Mouse (Mus musculus) gastrocnemius, adult 18-20 months (tissue): ENCODE data around the gene Ppp1r13b. TPM values are rescaled to one million over a fixed set of nuclear protein-coding genes. Genes with fewer than 3 reads are reported as not detected.

Source experiments
- DNase-seq: peaks from one replicate; pipeline ENCODE4 v3.0.0; 2021; ENCODE audit warnings: low spot score
- total RNA-seq, 2 experiments: library from RNA; stranded (reverse); gene quantifications; 2 replicates each; pipeline ENCODE4 v1.2.3; 2021

Ppp1r13b gene
- total RNA-seq, 2 experiments from 2014 or later: 7.3 to 9.1 TPM

DNA sequence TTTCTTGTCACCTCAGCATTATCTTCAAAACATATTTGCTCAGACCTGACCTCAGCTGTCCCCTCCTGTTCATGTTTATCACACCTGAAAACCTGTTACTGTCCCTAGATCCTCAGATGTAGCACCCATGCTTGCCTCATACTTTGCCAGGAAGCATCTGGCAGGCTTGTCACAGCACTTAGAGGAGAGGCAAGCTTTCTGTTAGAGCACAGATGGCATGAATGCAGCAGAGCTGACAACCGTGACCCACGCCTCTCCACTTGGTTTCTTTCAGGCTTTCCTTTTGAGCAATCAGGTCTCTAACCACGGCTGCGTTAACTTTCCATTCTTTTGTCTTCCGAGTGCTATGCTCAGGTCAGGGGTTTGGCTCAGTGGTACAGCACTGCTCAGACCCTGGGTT lies 78.5 kb downstream of the Ppp1r13b start:
- no peak for DNase-seq

DNA sequence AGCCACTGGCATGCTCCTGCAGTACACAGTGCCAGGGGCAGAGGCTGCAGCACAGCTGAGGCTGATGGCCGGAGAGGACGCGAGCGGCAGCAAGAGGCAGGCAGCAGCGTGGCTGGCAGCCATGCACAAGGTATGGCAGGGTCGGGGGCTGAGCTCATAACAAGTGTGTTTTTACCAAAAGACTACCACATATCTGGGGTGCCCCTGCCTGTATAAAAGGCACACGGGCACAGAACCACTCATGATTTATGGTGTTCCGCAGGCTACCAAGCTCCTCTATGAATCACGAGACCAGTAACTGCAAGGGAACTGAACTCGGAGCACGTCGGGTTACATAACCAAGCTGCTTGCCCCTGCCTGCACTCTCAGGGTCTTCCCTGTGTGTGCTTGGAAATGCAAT lies 80.4 kb downstream of the Ppp1r13b start:
- DNase-seq: no peak

DNA sequence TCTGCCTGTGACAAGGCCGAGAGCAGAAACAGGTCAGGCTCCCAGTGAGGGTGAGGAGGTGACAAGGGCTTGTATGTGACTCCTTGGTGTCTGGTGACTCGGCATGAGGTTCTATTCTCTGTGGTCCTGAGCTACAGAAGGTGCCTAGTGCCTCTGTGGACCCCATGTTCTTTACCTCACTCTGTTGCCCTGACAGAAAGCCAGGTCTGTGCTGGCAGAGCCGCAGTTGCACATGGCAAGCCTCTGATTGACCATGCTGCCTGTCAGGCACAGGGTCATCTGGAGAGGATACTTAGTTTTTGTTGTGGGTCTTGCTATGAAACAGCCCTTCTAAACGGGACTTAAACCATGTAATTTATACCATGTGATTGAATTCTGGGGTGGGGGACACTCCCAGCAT lies 86.0 kb downstream of the Ppp1r13b start:
- no peak for DNase-seq

DNA sequence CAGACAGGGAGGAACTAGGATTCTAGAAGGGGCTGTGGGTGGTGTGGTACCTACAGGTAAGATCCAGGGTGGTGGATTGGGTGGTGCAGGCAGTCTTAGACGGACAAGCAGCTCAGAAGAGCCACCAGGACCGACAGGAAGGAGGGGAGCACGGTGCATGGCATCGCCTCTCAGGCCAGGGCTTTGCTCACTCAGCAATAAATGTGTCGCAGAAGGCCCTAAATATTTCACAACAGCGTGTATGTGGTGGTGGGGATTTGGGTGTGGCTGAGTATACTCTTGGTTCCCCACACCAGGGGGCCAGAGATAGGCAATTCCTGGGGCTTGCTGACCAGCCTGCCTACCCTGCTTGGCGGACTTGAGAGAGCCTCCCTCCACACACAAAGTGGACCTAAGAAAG lies 87.2 kb downstream of the Ppp1r13b start:
- no peak for DNase-seq

DNA sequence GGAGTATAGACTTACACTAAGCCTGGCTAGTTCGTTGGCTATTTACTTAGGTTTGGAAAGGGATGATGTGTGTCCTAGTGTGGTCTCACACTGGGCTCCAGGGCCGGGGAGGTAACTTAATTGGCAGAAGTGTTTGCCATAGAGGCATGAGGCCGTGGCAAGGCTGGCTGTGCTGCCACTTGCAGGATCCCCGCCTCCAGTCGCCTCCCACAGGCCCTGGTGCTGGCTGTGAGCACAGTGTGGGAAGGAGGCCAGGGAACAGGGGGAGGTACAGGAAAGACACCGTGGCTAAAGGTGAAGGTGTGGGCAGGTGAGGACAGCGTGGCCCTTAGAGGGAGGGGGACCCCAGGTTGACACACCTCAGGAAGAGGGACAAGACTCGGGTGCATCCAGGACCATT lies 88.0 kb downstream of the Ppp1r13b start:
- no peak for DNase-seq

DNA sequence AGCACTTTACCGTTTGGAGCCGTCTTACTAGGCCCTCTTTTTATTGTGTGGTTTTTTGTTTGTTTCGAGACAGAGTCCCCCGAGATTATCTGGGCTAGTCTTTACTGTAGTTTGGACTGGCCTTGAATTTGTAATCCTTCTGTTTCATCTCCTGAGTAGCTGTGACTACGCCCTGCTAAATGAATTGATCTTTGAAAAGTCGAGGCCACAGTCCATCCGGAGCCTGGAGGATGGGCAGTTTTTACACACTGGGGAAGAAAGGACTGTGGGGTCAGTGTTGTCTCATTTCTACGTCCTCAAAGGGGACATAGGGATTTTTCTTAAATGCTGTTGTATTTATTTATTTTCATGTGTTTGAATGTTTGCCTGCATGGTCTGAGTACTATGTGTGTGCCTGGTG lies 89.9 kb downstream of the Ppp1r13b start:
- DNase-seq: no peak

DNA sequence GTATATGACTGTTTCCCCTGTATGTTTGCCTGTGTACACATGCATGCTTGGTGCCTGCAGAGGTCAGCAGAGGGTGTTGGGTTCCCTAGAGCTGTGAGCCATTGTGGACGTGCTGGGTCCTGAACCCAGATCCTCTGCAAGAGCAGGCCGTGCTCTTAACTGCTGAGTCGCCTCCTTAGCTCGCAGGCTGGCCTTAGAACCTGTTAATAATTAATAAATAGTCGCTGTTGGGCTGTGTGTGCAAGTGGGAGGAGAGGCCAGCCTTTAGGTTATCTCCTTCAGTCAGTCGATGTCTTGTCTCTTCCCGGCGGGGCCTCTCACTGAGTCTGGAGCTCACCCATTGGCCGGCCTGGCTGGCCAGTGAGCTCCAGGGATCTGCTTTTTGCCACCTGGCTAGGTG lies 90.9 kb downstream of the Ppp1r13b start:
- DNase-seq: no peak

DNA sequence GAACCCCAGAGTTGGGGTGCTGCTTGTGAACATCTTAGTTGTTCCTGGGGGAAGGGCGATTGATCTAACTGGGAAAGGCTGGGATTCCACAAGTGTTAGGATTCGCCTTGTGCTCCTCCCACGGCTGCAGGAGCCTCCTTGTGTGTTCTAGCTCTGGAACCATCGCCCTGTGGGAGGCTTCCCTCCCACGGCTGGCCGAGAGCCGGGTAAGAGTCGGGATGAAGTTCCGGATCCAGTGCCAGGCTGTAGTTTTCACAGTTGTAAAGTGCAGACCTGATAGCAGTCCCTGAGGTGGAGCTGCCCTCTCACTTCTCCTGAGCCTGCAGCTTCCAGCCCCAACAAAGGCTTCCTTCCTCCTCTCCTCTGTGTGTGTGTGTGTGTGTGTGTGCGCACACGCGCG lies 91.4 kb downstream of the Ppp1r13b start:
- no peak for DNase-seq

DNA sequence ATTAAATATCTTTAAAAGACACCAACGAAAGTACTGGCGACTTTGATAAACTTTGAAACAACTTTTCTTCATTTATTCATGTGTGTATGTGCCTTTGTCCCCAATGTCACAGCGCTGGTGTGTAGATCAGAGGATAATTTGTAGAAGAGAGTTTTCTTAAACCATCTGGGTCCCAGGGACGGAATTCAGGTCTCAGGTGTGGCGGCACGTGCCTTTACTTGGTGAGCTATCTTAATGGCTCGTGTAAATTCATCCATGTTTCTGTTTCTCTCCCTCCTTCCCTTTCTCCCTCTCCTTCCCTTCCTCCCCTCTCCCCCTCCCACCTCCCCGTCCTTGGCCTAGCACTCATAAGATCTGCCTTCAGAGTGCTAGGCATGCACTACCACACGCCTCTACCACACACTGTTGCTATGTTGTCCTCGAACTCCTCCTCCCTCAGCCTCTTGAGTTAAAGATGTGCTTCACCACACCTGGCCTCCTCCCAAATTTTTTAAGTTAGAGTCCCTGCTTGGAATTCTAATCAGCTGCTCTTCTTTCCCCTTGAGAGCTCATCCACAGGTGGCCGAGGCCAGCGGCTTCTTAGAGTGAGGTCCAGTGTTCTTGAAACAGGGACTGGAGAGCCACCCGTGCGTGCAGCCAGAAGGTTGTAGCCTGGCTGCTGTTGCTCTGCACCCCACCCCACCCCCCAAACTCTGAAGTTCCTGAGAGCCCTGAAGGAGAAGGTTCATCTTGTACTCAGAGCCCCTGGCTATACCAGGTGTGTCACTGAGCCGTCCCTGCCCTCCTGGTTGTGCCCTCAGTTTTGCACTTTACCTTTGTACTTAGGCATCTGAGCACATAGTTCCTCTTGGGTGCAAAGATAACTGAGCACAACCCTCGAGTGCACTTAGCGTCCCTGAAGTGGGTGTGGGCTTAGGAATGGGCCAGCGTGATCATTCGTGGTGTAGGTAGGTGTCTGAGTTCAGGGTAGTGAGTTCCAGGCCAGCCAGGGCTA lies 92.8 kb downstream of the Ppp1r13b start:
- no peak for DNase-seq

DNA sequence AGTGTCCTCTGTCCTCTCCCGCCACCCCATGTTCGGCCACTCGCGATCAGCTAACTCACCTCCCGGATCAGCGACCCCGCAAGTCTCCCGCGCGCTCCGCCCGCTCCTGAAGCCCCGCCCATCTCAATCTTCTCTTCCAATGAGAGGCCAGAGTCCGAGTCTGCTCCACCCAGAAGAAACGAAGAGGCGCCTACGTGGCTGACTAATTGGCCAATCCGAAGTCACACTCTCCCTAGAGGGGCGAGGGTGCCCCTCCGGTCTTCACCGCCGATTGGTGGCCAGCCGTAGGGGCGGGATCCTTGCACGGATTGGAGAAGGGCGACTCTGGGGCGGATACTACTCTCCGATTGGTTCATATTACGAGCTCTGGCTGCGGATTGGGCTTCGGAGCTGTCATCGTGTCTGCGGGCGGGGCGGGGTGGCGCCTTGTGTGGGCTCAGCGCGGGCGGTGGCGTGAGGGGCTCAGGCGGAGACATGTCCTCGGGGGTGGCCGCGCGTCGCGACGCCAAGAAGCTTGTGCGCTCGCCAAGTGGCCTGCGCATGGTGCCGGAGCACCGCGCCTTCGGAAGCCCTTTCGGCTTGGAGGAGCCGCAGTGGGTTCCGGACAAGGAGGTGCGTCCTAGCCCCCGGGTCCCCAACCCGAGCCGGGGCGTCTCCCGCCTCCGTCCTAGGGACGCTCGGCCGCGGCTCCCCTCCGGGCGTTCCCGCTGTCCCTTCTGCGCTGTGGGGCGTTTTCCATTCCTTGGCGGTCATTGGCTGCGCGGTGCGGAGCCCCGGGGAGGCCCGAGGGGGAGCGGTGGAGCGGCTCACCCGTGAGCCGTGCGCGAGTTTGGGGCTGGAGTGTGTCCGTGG lies 93.9 kb downstream of the Ppp1r13b start, which contains the start of the genes Xrcc3 and Zfyve21:
Xrcc3 (minus strand) TSS at position 108 of the 852 bp plus-strand sequence.
Zfyve21 (plus strand) TSS at position 405 of the 852 bp plus-strand sequence.
- DNase-seq: peak; percentile 99

DNA sequence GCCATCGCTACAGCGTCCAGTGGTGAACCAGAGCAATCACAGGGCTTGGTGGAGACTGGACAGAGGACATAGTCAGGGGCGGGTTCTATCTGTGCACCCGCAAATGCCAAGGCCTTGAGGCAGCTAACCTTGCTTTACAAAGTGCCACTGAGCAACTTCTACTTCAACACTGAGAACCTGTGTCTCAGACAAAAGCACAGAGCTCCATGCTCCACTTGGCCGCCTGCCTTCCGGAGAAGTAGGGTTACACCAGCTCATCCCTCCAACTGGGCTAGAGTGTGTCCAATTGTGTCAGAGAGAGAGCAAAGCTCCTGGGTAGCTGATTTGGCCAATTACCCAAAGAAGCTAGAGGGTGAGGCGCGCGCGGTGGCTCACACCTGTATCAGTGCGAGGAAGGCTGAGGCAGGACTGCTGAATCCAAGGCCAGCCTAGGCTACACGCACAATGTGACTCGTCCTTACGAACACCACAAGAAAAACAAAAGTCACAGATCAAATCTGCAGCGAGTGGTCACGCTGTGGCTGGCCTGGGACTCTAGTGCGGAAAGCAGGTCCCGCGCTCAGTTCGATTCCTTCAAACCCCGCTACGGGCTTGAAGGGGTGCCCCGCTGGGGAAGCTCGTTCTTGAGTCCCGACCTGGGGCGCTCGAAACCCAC lies 94.7 kb downstream of the Ppp1r13b start:
- DNase-seq: no peak

DNA sequence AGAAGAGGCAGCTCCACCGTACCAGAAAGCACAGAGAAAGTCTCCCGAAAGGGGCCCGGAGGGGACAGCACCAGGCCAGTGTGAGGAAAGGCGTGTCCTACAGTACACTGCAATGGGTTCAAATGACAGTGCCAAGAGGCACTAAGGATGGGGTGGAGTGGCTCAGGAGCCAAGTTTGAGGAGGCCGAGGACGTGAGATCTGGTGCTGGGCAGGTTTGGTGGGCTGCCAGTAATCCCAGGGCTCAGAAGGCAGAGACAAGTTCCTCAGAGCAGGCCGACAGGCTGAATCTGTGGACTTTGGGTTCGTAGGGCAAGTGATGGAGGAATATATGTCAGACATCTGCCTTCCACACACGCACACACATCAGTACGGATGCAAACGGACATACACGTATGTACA lies 95.3 kb downstream of the Ppp1r13b start:
- DNase-seq: no peak

DNA sequence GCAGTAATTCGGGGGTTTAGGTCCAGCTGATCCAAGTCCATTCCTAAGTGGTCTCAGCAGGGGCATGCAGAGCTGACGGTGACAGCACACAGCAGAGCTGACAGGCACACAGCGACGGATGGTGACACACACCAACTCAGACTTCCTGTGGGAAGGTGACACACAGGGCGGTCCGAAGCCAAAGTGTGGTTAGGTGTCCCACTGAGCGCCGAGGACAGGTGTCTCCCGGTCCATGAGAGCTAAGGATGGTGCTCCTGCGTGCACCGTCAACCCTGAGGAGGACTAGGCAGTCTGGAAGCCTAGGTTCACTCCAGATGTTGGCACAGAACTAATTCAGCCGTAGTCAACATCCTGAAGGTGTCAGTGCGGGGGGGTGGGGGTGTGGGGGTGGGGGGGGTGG lies 95.8 kb downstream of the Ppp1r13b start:
- DNase-seq: no peak

DNA sequence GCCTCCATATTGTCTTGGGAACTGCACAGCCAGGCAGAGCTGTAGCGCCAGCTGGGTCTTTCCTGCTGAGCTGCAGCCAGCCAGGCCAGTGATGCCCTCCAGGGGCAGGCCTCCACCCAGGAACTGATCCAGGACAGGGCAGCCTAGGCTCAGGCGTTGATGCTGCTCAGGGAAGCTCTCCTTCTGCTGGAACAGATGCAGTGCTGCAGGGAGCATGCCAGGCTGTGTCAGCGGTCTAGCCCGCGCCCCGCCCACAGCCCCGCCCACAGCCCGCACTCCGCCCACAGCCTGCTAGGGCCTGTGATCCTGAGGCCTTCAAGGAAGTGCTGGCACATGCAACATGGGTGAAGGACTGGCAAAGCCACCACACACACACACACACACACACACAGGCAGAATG lies 98.1 kb downstream of the Ppp1r13b start:
- DNase-seq: peak; percentile 82

DNA sequence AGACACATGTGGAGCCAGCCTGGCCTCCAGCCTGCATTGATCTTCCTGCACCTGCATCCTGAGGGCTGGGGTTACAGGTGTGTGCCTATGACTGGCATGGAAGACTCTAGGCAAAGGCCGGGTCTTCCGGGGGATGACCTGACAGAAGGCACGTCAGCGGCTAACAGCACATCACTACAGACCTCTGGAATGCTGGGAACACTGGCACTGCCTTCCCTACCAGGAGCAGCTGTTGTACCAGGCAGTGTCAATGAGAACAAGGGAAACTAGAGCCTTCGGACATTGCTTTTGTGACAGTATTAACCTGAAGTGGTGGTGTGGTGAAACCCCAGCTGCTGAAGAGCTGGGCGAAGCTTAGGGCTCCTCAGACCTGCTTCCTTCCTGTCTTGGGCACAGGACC lies 99.1 kb downstream of the Ppp1r13b start:
- DNase-seq: no peak

DNA sequence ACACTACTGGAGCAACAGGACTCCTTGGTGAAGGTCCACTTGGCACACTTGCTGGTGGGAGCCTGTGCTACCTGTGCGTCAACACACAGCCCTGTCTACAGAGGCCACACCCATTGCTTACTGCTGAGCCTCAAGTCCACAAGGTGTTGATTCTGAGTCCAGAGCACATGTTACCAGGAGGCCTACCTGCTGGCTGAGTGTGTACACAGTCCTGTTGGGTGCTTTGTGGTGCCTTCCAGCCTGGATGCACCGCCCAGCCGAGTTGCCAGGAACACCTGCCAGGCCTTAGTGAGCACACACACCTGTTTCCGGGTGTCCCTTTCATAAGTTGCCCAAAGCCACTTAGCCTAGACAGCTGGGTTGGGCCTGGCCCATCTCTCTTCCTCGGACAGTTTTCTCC lies 104.4 kb downstream of the Ppp1r13b start:
- no peak for DNase-seq

DNA sequence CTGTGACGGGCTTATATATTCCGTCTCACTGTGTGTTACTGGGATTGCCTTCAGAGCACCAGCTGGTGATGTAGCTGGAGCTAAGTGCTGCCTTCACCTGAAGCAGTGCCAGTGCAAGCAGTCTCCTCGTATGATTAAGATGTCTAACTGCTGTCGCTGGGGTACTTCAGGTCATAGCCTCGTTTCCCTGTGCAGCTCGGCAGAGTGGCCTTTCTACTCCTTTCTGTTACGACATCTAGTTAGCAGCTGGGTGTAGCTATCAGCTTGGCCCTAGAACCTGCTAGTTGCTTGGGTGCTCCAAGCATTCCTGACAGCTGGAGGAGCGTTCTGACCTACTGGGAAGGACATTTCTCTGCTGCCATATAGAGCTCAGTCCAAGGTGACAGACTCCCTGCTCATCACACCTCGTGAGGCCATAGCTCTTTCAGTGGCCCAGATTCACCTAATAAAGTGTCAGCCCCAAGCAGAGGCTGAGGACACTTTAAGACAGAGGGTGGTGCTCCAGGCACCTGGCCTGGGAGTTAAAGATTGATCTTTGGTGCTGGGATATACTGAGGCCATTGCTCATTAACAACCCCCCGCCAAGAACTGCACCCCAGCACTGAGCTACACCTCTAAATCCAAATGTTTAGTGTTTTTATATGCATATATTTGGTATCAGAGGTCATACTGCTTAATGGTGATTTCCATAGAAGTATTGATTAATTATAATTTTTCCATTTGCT lies 107.3 kb downstream of the Ppp1r13b start:
- no peak for DNase-seq

DNA sequence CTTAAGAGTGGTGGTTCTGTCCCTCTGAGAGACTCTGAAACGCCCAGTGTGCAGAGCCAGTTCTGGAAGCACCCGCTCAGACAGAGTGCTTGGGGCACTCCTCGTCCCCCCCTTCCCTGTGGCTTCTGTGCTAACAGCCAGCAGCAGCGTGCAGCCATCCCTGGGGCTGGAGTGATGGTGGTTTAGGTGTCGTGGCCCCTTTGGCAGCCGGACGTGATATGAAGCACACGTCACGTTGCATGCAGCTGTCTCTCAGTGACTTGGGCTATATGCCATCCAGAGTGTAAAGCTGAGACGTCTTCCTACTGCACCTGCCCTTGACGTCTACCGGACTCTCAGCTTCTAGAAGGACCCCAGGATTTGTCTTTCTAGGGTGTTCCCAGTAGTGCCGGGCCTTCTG lies 109.4 kb downstream of the Ppp1r13b start:
- DNase-seq: no peak

DNA sequence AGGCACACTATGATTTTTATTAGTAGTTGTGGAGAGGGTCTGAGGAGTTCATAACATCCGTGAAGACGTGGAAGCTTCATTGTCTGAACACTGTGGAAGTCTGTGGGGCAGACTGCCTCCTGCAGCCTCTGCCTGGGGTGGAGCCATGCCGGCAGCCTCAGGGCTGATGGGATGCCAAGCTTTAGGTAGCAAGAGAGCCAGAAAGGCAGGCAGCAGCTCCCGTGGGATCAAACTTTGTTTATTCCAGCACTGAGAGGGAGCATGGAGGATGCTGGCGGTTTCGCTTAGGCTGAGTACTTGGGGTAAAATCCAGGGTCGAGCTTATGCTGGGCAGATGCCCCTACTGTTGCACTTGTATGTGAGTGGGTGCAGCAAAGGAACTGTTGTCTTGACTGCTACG lies 110.7 kb downstream of the Ppp1r13b start:
- no peak for DNase-seq

DNA sequence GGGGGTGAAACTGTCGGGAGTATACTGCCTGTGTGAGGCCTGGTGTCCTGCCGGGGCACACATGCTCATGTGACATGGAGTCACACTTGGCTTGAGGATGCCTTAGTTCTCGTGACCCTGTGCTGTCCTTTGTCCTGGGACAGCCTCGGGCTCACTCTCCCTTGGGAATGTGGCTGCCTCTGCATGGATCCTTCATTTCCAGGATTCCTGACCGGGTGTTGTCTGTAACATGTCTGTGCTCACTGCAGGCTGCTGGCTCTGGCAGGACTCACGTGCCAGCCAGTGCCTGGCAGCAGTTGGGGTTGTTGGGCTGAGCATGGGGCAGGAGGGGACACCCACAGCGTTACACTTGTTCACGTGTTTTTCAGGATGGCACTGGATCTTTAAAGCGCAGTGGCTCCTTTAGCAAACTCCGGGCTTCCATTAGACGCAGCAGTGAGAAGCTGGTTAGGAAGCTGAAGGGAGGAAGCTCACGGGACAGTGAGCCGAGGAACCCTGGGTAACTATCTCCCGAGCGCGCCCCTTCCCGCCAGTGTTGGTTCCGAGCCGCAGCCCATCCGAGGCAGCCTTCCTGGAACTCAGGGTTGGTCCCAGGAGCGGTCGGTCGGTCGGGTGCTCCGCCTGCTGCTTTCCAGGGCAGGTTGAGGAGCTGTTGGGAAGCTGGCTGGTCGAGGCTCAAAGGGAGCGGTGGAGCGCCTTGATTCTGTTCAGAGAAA lies 112.6 kb downstream of the Ppp1r13b start:
- DNase-seq: no peak
